Mouse (Mus musculus) spleen, adult 18-20 months (tissue): ENCODE data around the gene Endov.

ENCODE experiments used
- DNase-seq, 2 experiments: peaks; one replicate each; pipeline ENCODE4 v3.0.0; 2022; ENCODE audit warnings: mixed read lengths in 2 of 2

Gene Endov

GRCm38 (mm10) chr11:119519387-119519786 lies 28.2 kb downstream of the Endov start:
- DNase-seq: no peak

GRCm38 (mm10) chr11:119520005-119520712 lies 29.0 kb downstream of the Endov start:
- DNase-seq: no peak

GRCm38 (mm10) chr11:119520713-119521063 lies 29.5 kb downstream of the Endov start:
- DNase-seq: no peak

- DNase-seq: no peak
Observed at GRCm38 (mm10) chr11:119521920-119522710, 31.0 kb downstream of the Endov start.

- DNase-seq: no peak
Observed at GRCm38 (mm10) chr11:119522779-119523178, 31.6 kb downstream of the Endov start.

GRCm38 (mm10) chr11:119523392-119523791 lies 32.2 kb downstream of the Endov start:
- no peak for DNase-seq

- DNase-seq: peak; percentile 76 to 77
Observed at GRCm38 (mm10) chr11:119524545-119524949, 33.4 kb downstream of the Endov start.

GRCm38 (mm10) chr11:119526068-119526966 lies 35.2 kb downstream of the Endov start:
- no peak for DNase-seq

- DNase-seq: no peak
Observed at GRCm38 (mm10) chr11:119528930-119529329, 37.8 kb downstream of the Endov start.

- no peak for DNase-seq
Observed at GRCm38 (mm10) chr11:119532460-119532859, 41.3 kb downstream of the Endov start.

- no peak for DNase-seq
Observed at GRCm38 (mm10) chr11:119533745-119534144, 42.6 kb downstream of the Endov start.

GRCm38 (mm10) chr11:119539944-119540343 lies 48.8 kb downstream of the Endov start:
- no peak for DNase-seq

GRCm38 (mm10) chr11:119540560-119540959 lies 49.4 kb downstream of the Endov start:
- no peak for DNase-seq

- no peak for DNase-seq
Observed at GRCm38 (mm10) chr11:119541082-119541481, 49.9 kb downstream of the Endov start.

- DNase-seq: no peak
Observed at GRCm38 (mm10) chr11:119542371-119542770, 51.2 kb downstream of the Endov start.

- DNase-seq: no peak
Observed at GRCm38 (mm10) chr11:119542886-119543285, 51.7 kb downstream of the Endov start.

- DNase-seq: no peak
Observed at GRCm38 (mm10) chr11:119543816-119544517, 52.8 kb downstream of the Endov start.

- DNase-seq: no peak
Observed at GRCm38 (mm10) chr11:119544518-119545105, 53.5 kb downstream of the Endov start.

- no peak for DNase-seq
Observed at GRCm38 (mm10) chr11:119545281-119545680, 54.1 kb downstream of the Endov start.

GRCm38 (mm10) chr11:119545741-119546495 lies 54.8 kb downstream of the Endov start:
- no peak for DNase-seq

- DNase-seq: no peak
Observed at GRCm38 (mm10) chr11:119546496-119547182, 55.5 kb downstream of the Endov start.
